Mouse (Mus musculus) liver, adult 2 months (tissue): ENCODE data around the gene Kcnj6.

Experiments
- CTCF ChIP-seq: fragments of 200-500 bp; IDR thresholded peaks from 2 replicates; pipeline ENCODE4 v1.5.1; 2011; ENCODE audit warnings: low read depth, low read length, control low read depth
- POLR2A ChIP-seq: fragments of 200-500 bp; IDR thresholded peaks from 2 replicates; pipeline ENCODE4 v1.6.1; 2011; ENCODE audit warnings: low read length, control low read depth; ENCODE audit not compliant: insufficient read depth; ENCODE audit errors: extremely low read depth

- TF ChIP-seq CTCF = no peak
- no peak for TF ChIP-seq POLR2A
Observed at GRCm38 (mm10) chr16:94827092-94827585, 170.4 kb downstream of the Kcnj6 start.
